Comparison of ENCODE assay signal across 8 mouse cellular contexts in the genomic region with DNA sequence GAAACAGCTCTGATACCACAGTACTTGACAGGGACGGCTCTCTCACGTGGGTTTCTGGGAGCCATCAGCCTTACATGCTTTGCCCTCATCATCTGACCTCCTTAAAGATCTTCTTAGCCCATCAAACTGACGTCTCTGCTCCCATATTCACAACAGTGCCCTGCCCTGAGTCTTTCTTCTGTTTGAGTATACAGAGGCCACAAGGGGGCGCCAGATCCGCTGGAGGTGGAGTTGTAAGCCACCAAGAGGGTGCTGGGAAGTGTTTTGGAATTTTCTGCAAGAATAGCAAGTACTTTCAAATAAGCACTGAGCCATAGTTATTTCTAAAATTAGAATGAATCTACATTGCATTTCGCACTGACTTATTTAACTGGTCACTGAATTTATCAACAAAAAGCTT. TPM values are rescaled to one million over a fixed set of nuclear protein-coding genes. Genes with fewer than 3 reads are reported as not detected.
DNase-seq lines count a peak whose midpoint lies in the region; ATAC-seq and TF ChIP-seq lines count a peak whose summit lies in the region.

No protein-coding gene starts in this region.

- H3K27me3 ChIP-seq in forebrain, embryonic 14.5 days (replicated peaks; ENCODE audit: control insufficient read depth, insufficient read depth, low read length), result no peaks in the 10 kb centered on the region
- H3K27me3 ChIP-seq in forebrain, embryonic 16.5 days (replicated peaks; ENCODE audit: control insufficient read depth, insufficient read depth, low read length), result no peaks in the 10 kb centered on the region
- H3K27me3 ChIP-seq in splenic B cell, adult 2 months (ENCODE audit: control insufficient read depth, insufficient read depth, low read length, poor library complexity, severe bottlenecking), result no peaks in the 10 kb centered on the region

- no peaks in the 10 kb centered on the region for H3K9me3 ChIP-seq in forebrain, embryonic 14.5 days (replicated peaks; ENCODE audit: control insufficient read depth, low read length)
- H3K9me3 ChIP-seq in forebrain, embryonic 16.5 days (ENCODE audit: control insufficient read depth, low read length), result 0 out of 2 replicates have a peak, but pooled peaks cover 5% of the 10 kb centered on the region

- 35% methylated on average over 6 of the region's 6 CpGs for WGBS in forebrain, embryonic 14.5 days
- WGBS in forebrain, embryonic 16.5 days, result 33% methylated on average over 6 of the region's 6 CpGs
- 40% methylated on average over 6 of the region's 6 CpGs for WGBS in lung, adult 2 months

- DNase-seq in forebrain, embryonic 14.5 days (ENCODE audit: low spot score), result peak; percentile 14
- DNase-seq in ovary, postnatal 36 days (ENCODE audit: low spot score), result peak; percentile 15
- DNase-seq in ovary, postnatal 14 days (ENCODE audit: low spot score), result no peak
- peak; percentile 19 to 57 for DNase-seq in cerebellum, postnatal 25 days
- peak; percentile 24 for DNase-seq in lung, adult 2 months
- peak; percentile 76 for DNase-seq in splenic B cell, adult 2 months (ENCODE audit: low read depth, low spot score)
- no peak for DNase-seq in frontal cortex, postnatal 25 days (ENCODE audit: low spot score in 2 of 2)

- no peak overlapping the region for H3K9ac ChIP-seq in forebrain, embryonic 14.5 days (ENCODE audit: low read length)
- H3K9ac ChIP-seq in forebrain, embryonic 16.5 days (replicated peaks; ENCODE audit: low read depth, low read length), result no peak overlapping the region

- H3K4me1 ChIP-seq in forebrain, embryonic 14.5 days (ENCODE audit: control insufficient read depth, insufficient read depth, low read length), result no peaks in the 10 kb centered on the region
- H3K4me1 ChIP-seq in forebrain, embryonic 16.5 days (replicated peaks; ENCODE audit: control insufficient read depth, insufficient read depth, low read length), result no peaks in the 10 kb centered on the region
- no peaks in the 10 kb centered on the region for H3K4me1 ChIP-seq in lung, adult 2 months (ENCODE audit: control insufficient read depth, insufficient read depth, low read length)

- no peak for TF ChIP-seq POLR2A in lung, adult 2 months (IDR thresholded peaks at IDR 0.05; ENCODE audit: borderline replicate concordance, extremely low read depth, low read depth, low read length)

- H3K4me2 ChIP-seq in forebrain, embryonic 14.5 days (ENCODE audit: low read length), result no peak overlapping the region
- H3K4me2 ChIP-seq in forebrain, embryonic 16.5 days (ENCODE audit: low read length), result no peak overlapping the region

- no peak for ATAC-seq in forebrain, embryonic 14.5 days
- ATAC-seq in forebrain, embryonic 16.5 days, result no peak

- no peak overlapping the region for H3K4me3 ChIP-seq in forebrain, embryonic 14.5 days (ENCODE audit: low read depth, low read length)
- no peak overlapping the region for H3K4me3 ChIP-seq in forebrain, embryonic 16.5 days (replicated peaks; ENCODE audit: low read length)
- H3K4me3 ChIP-seq in lung, adult 2 months (replicated peaks; ENCODE audit: extremely low read depth, low read depth, low read length), result no peak overlapping the region

- peak; percentile 23; the same call in 1 of the 2 replicates for TF ChIP-seq CTCF in lung, adult 2 months (IDR thresholded peaks at IDR 0.05; ENCODE audit: insufficient read depth, low read length)

- H3K36me3 ChIP-seq in forebrain, embryonic 14.5 days (ENCODE audit: control insufficient read depth, insufficient read depth, low read length), result no peaks in the 10 kb centered on the region
- no peaks in the 10 kb centered on the region for H3K36me3 ChIP-seq in forebrain, embryonic 16.5 days (ENCODE audit: control insufficient read depth, insufficient read depth)
- no peaks in the 10 kb centered on the region for H3K36me3 ChIP-seq in splenic B cell, adult 2 months (ENCODE audit: control insufficient read depth, insufficient read depth, low read length, poor library complexity, severe bottlenecking)

- H3K27ac ChIP-seq in forebrain, embryonic 14.5 days (ENCODE audit: low read depth, low read length), result no peak overlapping the region
- H3K27ac ChIP-seq in forebrain, embryonic 16.5 days (ENCODE audit: low read length), result no peak overlapping the region

RNA-seq across cellular contexts. Expression of a gene that starts 9.4 kb away (rescaled TPM):
- 13.3 and 13.9 TPM in 2 replicates for polyA plus RNA-seq in forebrain, embryonic 14.5 days (2014; fragmentation: Nextera tagmentation; extraction: Ambion mirVana)
- 15.7 and 17.7 TPM in 2 replicates for polyA plus RNA-seq in forebrain, embryonic 16.5 days (2015; fragmentation: Nextera tagmentation; extraction: Ambion mirVana)
- 5.6 and 6.4 TPM in 2 replicates for polyA plus RNA-seq in lung, adult 2 months (2012; rRNA removed)

RNA-seq across cellular contexts. Expression of a gene that starts 37.4 kb away (rescaled TPM):
- 2.0 TPM in 2 replicates for polyA plus RNA-seq in forebrain, embryonic 14.5 days (2014; fragmentation: Nextera tagmentation; extraction: Ambion mirVana)
- polyA plus RNA-seq in forebrain, embryonic 16.5 days (2015; fragmentation: Nextera tagmentation; extraction: Ambion mirVana), result 2.4 and 2.5 TPM in 2 replicates
- 0.18 and 0.36 TPM in 2 replicates for polyA plus RNA-seq in lung, adult 2 months (2012; rRNA removed)

RNA-seq across cellular contexts. Expression of a gene that starts 37.5 kb away (rescaled TPM):
- polyA plus RNA-seq in forebrain, embryonic 14.5 days (2014; fragmentation: Nextera tagmentation; extraction: Ambion mirVana), result 12.8 and 14.5 TPM in 2 replicates
- 15.1 and 16.1 TPM in 2 replicates for polyA plus RNA-seq in forebrain, embryonic 16.5 days (2015; fragmentation: Nextera tagmentation; extraction: Ambion mirVana)
- 0.75 and 1.2 TPM in 2 replicates for polyA plus RNA-seq in lung, adult 2 months (2012; rRNA removed)

Comparison
In these comparisons a context has a peak if more than half of its experiments do, and no peak if none do; other contexts are left out.
1. DNase-seq: peak in forebrain, embryonic 14.5 days (single experiment), ovary, postnatal 36 days (single experiment), cerebellum, postnatal 25 days (2 of 2), lung, adult 2 months (single experiment) and splenic B cell, adult 2 months (single experiment); none in ovary, postnatal 14 days (single experiment) and frontal cortex, postnatal 25 days (0 of 2).